Mouse (Mus musculus) testis, adult 2 months (tissue): ENCODE data around the gene Shroom1.

Experiments
- CTCF ChIP-seq: fragments of 200-500 bp; IDR thresholded peaks from 2 replicates; pipeline ENCODE4 v1.5.1; 2012; ENCODE audit warnings: low read depth, mild to moderate bottlenecking, inconsistent platforms, low read length, moderate library complexity; ENCODE audit not compliant: control insufficient read depth, insufficient read depth, insufficient replicate concordance
- POLR2A ChIP-seq: fragments of 200-500 bp; IDR thresholded peaks from 2 replicates; pipeline ENCODE4 v1.6.1; 2012; ENCODE audit warnings: low read depth, mild to moderate bottlenecking, inconsistent platforms, low read length, moderate library complexity; ENCODE audit not compliant: control insufficient read depth

GRCm38 (mm10) chr11:53424826-53425225 is 32.2 kb upstream of the Shroom1 start:
- TF ChIP-seq CTCF (no peak), POLR2A (no peak)
